Mouse (Mus musculus): ENCODE results near the gene Eme1. TPM values are rescaled to one million over a fixed set of nuclear protein-coding genes. Genes with fewer than 3 reads are reported as not detected.
"Not testable (repeated sequence)": the region's sequence is repeated elsewhere in the genome, so short reads cannot be mapped to it uniquely, and the experiment has no call there.

Eme1 gene
- 0.85 and 2.1 TPM in 2 replicates for total RNA-seq (2021)
- long read RNA-seq, partial matches to known transcripts, result 0 of 1 reads
- long read RNA-seq, other reads (novel, unspliced or antisense), result 0 of 1 reads

DNA sequence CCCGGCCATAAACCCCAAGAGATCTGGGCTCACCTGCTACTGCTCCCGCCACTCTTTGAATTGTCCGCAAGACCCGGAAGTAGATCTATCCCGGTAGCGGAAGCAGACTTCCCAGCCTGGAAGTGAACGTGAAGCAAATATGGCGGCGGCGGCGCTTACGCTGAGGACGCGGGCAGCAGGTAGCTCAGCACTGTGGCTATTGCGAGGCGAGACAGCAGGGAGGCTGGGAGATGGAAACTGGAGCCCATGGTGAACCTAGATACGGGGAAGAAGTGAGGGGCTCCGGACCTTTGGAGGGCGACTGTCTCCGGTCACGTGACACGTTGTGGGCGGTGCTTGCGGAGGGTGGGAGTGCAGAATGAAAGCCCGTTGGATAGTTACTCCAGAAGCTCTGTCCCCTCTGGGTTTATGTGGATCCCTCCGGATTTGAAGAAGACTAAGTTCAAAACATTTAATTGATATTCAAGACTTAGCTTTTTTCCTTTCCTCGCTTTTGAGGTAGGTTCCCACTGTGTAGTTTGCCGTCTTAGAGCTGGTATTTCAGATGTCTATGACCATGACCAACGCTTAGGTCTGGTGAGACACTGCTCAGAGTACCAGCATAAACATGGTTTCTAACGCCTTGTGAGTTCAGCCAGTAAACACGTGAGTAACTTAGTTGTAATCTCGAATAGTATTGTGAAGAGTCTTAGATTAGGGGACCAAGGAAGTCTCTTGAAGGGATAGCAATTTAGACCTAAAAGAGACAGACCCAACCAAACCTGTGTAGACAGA lies at the start of gene Eme1, which contains the start of gene Mrpl27:
Gene Eme1, minus strand, starts transcription at position 302 of the 774 bp plus-strand sequence.
Gene Mrpl27, plus strand, starts transcription at position 105 of the 774 bp plus-strand sequence.
- DNase-seq, result peak; percentile 86

DNA sequence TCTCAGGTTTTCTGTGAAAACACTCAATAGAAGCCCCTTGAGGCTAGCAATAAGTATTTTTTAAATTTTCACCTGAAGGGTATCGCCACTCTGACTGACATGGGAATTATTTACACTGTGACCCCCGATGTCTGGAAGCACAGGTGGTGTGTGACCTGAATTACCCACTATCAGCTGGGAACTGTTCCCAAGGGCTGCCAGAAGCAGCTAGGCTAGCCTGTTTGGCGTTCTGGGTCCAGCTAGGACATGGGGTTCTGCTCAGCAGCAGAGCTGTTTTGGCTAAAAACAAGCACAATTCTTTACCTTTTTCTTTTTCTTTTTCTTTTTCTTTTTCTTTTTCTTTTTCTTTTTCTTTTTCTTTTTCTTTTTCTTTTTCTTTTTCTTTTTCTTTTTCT lies 48.4 kb upstream of the Eme1 start:
- no peak for DNase-seq

DNA sequence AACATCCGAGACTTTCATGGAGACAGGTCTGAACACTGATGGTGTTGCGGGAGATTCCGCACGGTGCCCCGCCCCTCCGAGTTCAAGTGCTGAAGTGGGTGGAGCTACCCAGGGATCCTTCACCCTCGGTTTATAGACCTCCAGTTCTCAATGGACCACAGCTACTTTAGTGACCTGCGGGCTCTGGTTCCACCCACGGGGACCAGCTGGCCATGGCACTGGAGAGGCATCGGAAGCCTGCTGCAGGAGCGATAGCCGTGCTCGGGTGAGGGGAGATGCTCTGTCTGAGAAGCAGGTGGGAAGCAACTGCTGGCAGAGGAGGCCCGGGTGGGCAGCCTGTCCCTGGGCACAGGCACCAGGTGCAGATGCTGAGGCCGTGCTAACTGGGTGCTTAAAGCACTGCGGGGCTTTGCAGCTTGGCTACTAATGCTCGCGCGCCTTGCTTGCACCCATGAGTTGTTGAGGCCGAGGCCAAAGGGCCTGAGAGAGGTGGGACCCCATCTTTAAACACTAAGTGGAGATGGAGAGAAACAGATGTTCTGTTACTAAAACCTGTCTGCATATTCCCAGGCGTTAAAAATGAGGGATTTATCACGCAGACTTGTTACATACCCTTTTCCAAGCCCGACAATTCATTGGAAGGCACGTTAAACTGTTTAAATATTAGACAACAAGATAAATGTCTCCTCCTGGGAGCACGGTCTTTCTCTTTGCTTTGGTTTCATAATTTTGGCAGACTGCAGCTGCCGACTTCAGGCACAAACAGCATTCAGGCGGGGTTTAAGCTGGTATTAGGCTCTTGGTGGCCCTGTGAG lies 47.8 kb upstream of the Eme1 start:
- DNase-seq, result no peak

DNA sequence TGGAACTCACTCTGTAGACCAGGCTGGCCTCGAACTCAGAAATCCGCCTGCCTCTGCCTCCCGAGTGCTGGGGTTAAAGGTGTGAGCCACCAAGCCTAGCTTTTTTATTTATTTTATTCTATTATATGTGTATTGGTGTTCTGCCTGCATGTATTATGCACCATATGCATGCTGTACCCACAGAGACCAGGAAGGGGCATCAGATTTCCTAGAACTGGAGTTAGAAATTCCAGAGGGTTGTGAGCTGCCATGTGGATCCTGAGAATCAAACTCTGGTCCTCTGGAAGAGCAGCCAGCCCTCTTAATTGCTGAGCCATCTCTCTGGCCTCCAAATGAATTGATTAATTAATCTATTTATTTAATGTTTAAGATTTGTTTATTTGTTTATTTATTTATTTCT lies 45.6 kb upstream of the Eme1 start:
- no peak for DNase-seq

DNA sequence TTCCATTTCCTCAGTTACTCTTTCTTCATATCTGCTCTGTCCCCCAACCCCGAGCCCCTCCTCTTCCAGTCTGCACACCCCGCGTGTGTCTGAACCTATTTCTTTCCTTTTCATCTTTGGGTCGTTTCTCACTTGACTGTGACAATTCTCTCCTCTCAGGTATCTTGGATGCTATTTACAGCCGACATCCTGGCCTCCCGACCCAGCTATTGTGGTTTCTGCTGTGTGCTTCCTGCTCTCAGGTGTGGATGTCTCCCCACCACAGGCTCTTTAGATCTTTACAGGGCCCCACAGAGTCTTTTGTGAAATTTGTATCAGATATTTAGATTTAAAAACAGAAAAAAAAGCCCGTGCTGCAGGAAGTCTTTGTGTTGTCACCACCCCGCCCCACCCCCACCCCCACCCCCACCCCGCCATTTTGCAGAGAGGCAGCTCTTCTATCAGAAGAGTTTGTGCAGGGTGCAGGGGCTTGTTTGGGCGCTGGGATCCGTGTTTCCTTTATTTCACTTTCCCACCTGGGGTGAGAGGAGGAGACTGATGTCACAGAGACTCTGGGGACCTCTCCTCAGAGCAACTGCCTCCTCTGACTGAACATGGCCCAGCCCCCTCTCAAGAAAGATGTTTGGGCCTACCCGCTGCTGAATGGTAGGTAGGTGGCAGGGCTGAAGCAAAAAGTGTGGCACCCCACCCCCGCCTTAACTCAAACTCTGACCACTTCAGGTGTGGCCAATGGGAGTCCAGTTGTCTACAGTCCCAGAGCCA lies 44.1 kb upstream of the Eme1 start:
- DNase-seq, result no peak

DNA sequence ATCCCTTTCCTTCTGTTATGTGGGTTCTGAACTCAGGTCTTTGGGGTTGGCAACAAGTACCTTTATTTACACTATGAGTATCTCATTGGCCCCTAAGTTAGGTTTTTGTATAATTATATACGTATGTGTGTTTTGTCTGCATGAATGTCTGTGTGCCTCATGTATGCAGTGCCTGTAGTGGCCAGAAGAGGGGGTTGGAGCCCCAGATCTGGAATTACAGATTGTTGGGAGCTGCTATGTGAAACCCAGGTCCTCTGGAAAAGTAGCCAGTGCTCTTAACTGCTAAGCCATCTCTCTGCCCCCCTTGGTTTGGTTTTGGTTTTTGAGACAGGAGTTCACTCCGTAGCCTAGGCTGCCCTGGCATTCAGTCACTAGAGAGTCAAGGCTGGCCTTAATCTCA lies 43.4 kb upstream of the Eme1 start:
- DNase-seq, result no peak

DNA sequence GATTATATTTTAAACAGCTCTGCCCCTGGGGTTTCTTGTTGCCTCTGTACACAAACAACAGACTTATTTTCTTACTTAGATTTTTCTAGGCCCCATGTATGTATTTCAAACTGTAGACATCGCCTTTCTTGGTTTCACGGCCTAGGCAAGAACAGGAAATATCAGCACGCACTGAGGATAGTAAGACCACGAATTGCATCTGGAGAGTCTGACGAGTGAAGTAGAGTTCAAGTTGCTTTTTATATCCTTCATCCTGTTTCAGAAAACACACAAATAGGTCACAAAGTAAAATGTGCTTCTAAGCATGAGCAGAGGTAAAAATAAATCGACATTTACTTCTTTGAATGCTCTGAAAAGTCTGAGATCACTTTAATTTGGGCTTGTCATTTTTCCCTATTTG lies 41.7 kb upstream of the Eme1 start:
- DNase-seq, result no peak

DNA sequence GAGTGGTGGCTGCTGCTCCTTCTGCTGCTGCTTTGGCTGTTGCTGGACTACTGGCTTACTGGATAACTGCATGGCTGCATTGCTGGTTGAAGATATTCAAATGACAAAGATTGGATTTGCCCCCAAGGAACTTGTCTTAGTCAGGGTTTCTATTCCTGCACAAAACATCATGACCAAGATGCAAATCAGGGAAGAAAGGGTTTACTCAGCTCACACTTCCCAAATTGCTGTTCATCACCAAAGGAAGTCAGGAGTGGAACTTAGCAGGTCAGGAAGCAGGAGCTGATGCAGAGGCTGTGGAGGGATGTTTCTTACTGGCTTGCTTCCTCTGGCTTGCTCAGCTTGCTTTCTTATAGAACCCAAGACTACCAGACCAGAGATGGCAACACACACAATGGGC lies 38.7 kb upstream of the Eme1 start:
- DNase-seq, result not testable (repeated sequence)

DNA sequence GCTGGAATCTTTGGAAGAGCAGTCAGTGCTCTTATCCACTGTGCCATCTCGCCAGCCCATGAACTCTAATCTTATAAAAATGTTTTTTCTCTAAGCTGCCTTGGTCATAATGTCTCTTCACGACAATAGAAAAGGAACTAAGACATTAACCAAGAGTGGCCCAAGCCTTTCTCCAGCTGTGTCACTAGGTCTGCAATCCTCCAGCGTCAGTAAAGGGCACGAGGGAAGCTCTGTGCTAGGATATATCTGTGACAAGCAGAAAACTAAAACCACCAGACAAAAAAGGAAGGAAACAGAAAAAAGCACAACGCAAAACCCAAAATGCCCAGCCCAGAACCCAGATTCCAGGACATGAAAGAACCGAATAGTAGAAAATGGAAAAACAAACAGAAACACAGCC lies 33.4 kb upstream of the Eme1 start:
- no peak for DNase-seq

DNA sequence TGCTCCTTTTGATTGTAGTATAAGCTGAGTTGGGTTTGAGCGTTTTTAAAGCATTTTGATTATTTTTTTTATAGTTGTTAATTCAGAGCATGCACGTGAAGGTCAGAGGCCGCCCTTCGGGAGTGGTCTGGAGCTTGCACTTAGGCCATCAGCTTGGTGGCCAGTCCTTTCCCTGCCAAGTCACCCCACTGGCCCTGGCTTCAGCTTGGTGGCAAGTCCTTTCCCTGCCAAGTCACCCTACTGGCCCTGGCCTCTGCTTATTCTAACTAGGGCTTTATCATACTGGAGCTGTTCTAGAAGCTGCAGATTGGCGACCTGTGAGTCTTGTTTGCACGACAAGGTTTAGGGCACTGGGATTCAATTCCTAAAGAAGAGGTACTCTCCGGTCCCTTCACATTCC lies 28.7 kb upstream of the Eme1 start:
- DNase-seq, result no peak

DNA sequence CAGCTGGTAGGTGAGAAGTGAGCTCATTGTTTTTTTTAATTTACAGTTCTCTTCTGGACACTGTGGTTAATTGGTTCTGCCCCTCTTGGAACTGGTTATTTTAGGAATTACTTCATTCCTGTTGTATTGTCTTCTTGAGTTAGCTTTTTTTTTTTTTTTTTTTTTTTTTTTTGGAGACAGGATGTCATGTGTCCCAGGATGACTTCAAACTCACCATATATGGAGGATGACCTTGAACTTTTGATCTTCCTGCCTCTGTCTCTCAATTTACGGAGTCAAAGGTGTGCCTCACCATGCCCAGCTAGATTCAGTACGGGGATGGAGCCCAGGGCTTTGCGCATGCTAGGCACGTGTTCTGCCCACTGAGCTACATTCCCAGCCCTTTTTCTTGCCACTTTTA lies 27.9 kb upstream of the Eme1 start:
- no peak for DNase-seq

DNA sequence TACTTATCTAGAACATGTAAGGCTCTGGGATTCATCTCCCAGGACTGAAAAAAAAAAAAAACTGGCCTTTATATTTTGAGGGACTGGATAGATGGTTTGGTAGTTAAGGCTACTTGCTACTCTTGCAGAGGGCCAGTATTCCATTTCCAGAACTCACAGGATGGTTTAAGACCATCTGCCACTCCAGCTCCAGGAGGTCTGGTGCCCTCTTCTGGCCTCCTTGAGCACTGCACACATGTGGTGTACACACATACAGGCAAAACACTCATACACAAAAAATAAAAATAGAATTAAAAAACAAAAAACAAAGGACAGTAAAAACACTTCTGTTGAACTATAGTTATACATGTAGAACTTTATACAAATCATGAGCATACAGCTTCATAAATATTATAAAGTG lies 26.9 kb upstream of the Eme1 start:
- DNase-seq, result no peak

DNA sequence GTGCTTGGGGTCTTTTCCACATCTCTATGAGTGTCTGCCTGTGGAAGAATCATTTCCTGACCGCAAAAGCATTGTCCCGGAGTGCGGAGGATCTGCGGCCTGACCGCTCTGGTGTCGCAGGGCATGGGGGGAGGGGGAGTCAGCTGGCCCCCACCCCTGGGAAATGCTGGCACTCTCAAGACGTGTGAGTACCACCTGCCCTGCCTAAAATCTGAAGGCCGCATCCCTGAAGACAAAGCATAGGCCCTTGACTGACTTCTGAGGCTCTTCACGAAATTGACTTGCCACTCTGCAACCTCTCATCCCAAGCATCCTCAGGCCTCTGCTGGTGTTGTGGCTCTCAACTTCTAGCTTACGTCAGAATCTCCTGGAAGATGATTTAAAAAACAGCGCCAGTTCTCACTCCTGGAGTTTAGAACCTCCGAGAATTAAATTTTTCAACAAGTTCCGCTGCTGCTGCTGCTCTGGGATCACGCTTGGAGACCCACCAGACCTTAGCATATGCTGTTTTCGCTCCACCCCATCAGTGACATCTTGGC lies 23.9 kb upstream of the Eme1 start:
- no peak for DNase-seq

DNA sequence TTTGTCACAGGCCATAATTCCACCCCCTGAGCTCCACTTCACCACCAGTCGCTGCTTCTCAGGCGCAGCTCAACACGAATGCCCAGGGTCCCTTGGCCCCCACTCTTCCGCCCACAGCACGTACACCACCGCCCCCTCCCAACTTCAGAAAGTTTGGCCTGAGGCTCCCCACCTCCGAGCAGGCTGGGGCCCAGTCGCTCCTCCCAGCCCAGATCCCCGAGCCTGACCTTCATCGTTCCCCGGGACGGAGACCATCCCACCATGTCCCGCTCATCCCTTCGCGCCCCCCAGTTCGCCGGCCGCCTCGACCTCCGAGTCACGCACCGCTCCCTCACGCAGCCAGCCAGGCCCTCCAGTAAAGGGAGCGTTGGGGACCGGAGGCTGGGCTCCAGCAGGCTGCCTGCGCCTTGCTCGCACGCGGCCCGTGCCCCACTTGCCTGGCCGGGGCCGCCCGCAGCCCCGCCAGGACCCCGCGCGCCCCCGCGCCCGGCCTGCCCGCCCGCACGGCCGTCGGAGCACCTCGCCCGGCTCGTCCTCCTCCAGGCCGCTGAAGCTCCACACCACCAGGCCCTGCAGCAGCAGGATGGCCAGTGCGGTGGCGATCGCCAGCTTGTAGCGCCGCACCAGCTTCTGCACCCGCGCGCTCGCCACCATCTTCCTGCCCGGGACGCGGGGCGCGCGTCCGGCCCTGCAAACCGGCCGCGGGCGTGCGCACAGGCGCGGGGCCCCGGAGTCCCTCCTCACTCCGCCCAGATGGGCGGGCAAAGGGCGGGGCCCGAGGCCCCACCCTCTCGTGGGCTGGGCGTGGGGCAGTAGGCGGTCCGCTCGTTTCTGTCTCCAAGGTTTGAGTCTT lies 23.2 kb upstream of the Eme1 start, which contains the start of gene Xylt2:
Gene Xylt2, minus strand, starts transcription at position 762 of the 853 bp plus-strand sequence.
- peak; percentile 94 for DNase-seq

DNA sequence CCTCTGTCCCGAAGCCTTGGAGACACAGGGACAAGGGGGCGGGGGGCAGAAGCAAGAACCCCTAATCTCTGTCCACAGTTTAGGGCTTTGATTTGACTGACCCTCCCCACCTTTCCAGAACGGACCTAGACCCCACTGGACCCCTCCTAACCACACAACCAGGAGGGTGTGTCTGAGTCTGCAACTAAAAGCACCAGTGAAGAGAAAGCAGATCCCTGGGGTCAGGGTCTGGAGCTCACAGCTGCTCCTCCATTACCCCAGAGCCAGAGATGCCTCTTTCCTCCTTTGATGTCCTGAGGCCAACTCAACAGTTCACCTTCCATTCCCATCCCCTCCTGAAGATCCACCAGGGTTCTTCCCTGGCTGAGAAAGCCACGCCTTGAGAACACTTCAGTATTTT lies 22.5 kb upstream of the Eme1 start:
- DNase-seq, result no peak

DNA sequence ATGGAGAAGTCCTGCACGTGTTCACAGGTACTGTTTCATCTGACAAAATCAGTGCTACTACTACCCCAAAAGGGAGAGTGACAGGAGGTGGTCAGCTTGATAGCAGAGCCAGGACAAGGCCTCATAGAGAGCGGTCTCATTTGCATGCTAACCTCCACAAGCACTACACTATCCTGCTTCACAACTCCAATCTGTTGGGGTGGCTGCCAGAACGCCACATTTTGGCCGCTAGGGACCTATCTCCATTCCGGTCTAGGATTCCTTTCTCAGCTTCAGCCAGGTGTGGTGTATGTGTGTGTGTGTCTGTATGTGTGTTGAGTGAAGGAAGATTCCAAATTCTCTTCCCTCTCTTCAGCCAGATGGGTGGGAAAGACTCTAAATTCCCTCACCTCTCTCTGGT lies 21.7 kb upstream of the Eme1 start:
- no peak for DNase-seq

DNA sequence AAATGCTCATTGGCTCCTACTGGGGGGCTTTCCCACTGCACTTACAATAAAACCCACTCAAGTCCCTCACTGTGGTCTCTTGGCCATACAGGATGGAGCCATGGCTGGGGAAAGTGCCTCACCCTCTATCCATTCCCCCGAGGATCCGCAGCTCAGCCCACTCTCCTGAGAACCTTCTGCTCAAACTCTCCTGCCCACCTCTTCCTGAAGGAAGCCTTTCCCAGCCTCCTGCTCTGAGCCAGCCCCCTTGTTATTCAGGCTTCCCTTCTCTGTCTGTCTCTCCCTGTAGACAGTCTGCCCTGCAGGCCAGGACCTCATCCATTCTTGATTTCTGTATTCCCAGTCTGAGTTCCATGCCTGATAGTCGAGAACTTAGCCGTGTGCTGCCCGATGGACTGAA lies 21.2 kb upstream of the Eme1 start:
- DNase-seq, result no peak

DNA sequence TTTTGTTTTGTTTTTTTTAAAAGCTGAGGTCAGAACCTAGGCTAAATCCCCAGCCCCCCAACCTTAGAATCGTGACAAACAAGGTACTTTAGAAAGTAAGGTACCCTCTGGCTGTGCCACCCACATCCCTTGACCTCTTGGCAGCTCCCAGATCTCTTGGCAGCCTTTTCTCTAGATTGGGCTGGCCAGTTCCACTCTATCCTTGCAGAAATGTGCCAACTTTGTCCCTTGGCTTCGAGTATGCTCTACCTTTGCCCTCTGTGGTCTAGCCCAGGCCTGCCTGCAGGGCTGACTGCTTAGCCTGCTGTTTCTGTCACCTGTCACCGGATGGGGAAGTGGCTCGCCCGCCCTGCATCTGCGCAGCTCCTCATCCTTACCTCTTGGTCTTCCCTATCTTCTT lies 11.5 kb upstream of the Eme1 start:
- DNase-seq, result no peak

DNA sequence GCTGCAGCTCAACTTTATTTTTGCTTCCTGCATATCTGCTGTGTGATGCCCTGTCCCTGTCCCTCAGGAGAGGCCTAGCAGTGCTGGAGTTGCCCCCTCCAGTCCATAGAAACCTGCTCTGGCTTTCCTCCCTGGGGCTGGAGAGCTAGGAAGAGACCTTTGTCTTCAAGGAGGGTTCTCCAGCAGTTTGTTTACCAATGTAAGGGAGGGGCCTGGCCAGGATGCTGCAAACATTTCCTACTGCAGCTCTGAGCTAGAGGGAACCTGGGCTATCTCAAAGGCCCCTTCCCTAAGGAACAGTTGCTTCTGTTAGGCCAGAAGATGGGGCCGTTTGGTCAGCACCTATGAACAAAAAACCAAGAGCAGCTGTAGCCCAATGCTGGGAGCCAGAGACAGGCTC lies 7.6 kb upstream of the Eme1 start:
- DNase-seq, result no peak

DNA sequence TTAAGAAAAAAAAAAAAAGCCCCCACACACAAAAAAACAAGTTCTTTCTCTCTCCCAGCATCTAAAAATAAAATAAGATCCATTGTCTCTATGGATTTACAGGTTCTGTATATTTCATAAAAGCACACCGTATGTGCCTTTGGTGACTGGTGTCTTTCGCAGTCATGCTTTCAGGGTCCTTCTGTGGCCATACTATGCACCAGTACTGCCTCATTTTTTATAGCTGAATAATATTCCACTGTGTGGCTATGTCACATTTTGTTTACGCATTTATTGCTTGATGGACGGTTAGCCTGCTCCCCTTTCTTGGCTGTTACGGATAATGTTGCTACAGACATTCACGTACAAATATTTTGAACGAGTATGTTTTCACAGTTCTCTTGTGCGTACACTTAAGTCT lies 791 bp downstream of the Eme1 start:
- DNase-seq, result no peak

DNA sequence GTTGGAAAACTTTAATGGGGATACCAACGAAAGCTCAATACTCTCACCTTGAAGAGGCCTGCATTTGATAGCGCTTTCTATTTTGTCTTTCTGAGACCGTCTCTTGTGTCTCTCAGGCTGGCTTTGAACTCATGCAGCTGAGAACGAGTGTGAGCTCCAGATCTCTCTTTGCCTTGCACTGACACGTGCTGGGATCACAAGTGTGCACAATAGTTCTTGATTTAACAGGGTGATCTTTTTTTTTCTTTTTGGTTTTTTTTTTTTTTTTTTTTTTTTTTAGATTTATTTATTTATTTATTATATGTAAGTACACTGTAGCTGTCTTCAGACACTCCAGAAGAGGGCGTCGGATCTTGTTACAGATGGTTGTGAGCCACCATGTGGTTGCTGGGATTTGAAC lies 2.5 kb downstream of the Eme1 start:
- DNase-seq, result not testable (repeated sequence)

All from adrenal gland, postnatal 25 days (tissue).